In the genomic region with DNA sequence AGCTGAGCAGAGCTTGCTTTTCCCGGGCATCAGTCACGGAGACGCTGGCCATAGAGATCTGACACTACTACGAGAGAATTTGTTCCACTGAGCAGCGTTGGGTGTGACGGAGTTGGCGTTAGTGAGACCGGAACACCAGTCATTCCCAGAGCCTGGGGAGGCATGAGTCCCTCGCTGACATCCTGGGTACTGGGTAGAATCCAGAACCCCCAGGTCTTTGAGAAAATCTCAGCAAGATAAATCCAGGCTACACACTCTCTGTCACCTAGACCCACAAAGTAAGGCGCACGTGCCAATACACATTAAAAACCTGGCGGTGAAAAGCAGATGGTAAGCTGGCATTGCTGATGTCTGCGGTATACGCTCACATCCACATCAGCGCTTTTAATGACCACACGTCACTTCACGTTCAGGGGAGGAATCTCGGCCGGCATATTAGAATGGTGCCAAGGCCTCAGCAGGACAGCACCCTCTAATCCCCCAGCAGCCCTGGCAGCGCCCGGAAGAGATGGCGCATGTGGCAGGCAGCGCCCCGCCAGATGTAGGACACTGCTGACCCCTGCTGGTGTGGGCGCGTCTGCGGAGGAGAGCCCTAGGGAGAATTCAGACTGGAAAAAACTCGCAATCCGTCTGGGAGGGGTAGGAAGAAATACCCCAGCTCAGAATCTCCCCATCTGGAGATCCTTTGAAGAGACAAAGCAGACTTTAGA, we compare ENCODE assay signal across 8 mouse cellular contexts. TPM values are rescaled to one million over a fixed set of nuclear protein-coding genes. Genes with fewer than 3 reads are reported as not detected.
DNase-seq lines count a peak whose midpoint lies in the region; ATAC-seq and TF ChIP-seq lines count a peak whose summit lies in the region.

No protein-coding gene starts in this region.

- peak overlapping the region; percentile 71 for H3K4me2 ChIP-seq in heart, embryonic 14.5 days (ENCODE audit: low read length)
- H3K4me2 ChIP-seq in liver, embryonic 13.5 days, result peak overlapping the region; percentile 47

- peak overlapping the region; percentile 16; the same call in 1 of the 2 replicates for H3K27ac ChIP-seq in forebrain, embryonic 10.5 days
- H3K27ac ChIP-seq in heart, embryonic 14.5 days (replicated peaks in 1 of 2; ENCODE audit: control insufficient read depth in 1 of 2, insufficient read depth in 1 of 2, low read depth in 2 of 2, low read length in 2 of 2), result no peak overlapping the region
- no peak overlapping the region for H3K27ac ChIP-seq in liver, embryonic 13.5 days
- H3K27ac ChIP-seq in testis, adult 2 months (ENCODE audit: control insufficient read depth, insufficient read depth, low read depth, low read length), result no peak overlapping the region

- H3K9me3 ChIP-seq in erythroblast, embryonic 14.5 days (ENCODE audit: control insufficient read depth, low read length), result no peaks in the 10 kb centered on the region
- 0 out of 2 replicates have a peak, but pooled peaks cover 2% of the 10 kb centered on the region for H3K9me3 ChIP-seq in forebrain, embryonic 10.5 days
- no peaks in the 10 kb centered on the region for H3K9me3 ChIP-seq in heart, embryonic 14.5 days (ENCODE audit: control insufficient read depth, low read length)
- H3K9me3 ChIP-seq in liver, embryonic 13.5 days (replicated peaks), result no peaks in the 10 kb centered on the region

- 2% methylated on average over 29 of the region's 29 CpGs for WGBS in forebrain, embryonic 10.5 days
- WGBS in heart, embryonic 14.5 days, result 2% methylated on average over 29 of the region's 29 CpGs
- 10% methylated on average over 29 of the region's 29 CpGs for WGBS in liver, embryonic 13.5 days (ENCODE audit: insufficient replicate concordance)

- peak overlapping the region; percentile 56 for H3K9ac ChIP-seq in heart, embryonic 14.5 days (ENCODE audit: low read length)
- no peak overlapping the region; the same call in 1 of the 2 replicates for H3K9ac ChIP-seq in liver, embryonic 13.5 days

- peak; percentile 75 for DNase-seq in forebrain, embryonic 10.5 days (ENCODE audit: extremely low spot score, low spot score)
- peak; percentile 89 for DNase-seq in kidney, postnatal 10 days
- no peak for DNase-seq in liver, embryonic 13.5 days
- peak; percentile 39 for DNase-seq in naive thymus-derived CD4-positive, alpha-beta T cell, adult 2 months (ENCODE audit: low read depth)

- TF ChIP-seq POLR2A in testis, adult 2 months (IDR thresholded peaks at IDR 0.05; ENCODE audit: control insufficient read depth, low read depth, low read length), result no peak

- peak; percentile 45; the same call in 1 of the 2 replicates for TF ChIP-seq CTCF in testis, adult 2 months (IDR thresholded peaks at IDR 0.05; ENCODE audit: control insufficient read depth, insufficient read depth, insufficient replicate concordance, low read depth, low read length)

- H3K36me3 ChIP-seq in erythroblast, embryonic 14.5 days (ENCODE audit: control insufficient read depth), result no peaks in the 10 kb centered on the region
- no peaks in the 10 kb centered on the region for H3K36me3 ChIP-seq in forebrain, embryonic 10.5 days (replicated peaks)
- no peaks in the 10 kb centered on the region for H3K36me3 ChIP-seq in heart, embryonic 14.5 days (ENCODE audit: control insufficient read depth, insufficient read depth, low read length)
- no peaks in the 10 kb centered on the region for H3K36me3 ChIP-seq in liver, embryonic 13.5 days
- no peaks in the 10 kb centered on the region for H3K36me3 ChIP-seq in testis, adult 2 months (ENCODE audit: control insufficient read depth, insufficient read depth, low read length)

- H3K27me3 ChIP-seq in erythroblast, embryonic 14.5 days (ENCODE audit: control insufficient read depth), result peaks cover 24% of the 10 kb centered on the region
- peaks cover 37% of the 10 kb centered on the region for H3K27me3 ChIP-seq in forebrain, embryonic 10.5 days (ENCODE audit: poor library complexity, severe bottlenecking)
- no peaks in the 10 kb centered on the region for H3K27me3 ChIP-seq in heart, embryonic 14.5 days (ENCODE audit: control insufficient read depth, insufficient read depth, low read length)
- H3K27me3 ChIP-seq in liver, embryonic 13.5 days, result peaks cover 14% of the 10 kb centered on the region
- no peaks in the 10 kb centered on the region for H3K27me3 ChIP-seq in testis, adult 2 months (ENCODE audit: control insufficient read depth, insufficient read depth, low read length)

- peak overlapping the region; percentile 18 for H3K4me3 ChIP-seq in erythroblast, embryonic 14.5 days (replicated peaks)
- peak overlapping the region; percentile 49 for H3K4me3 ChIP-seq in forebrain, embryonic 10.5 days
- H3K4me3 ChIP-seq in heart, embryonic 14.5 days (ENCODE audit: control insufficient read depth in 1 of 2, insufficient read depth in 1 of 2, low read depth in 1 of 2, low read length in 2 of 2), result peak overlapping the region; percentile 25 to 44
- H3K4me3 ChIP-seq in liver, embryonic 13.5 days (replicated peaks), result peak overlapping the region; percentile 16
- peak overlapping the region; percentile 52 for H3K4me3 ChIP-seq in testis, adult 2 months (ENCODE audit: control insufficient read depth, low read depth, low read length)

- peaks cover 17% of the 10 kb centered on the region for H3K4me1 ChIP-seq in erythroblast, embryonic 14.5 days (ENCODE audit: control insufficient read depth)
- peaks cover 18% of the 10 kb centered on the region for H3K4me1 ChIP-seq in forebrain, embryonic 10.5 days
- peaks cover 11 to 23% of the 10 kb centered on the region in 2 experiments for H3K4me1 ChIP-seq in heart, embryonic 14.5 days (ENCODE audit: control insufficient read depth in 2 of 2, insufficient read depth in 2 of 2, low read length in 2 of 2)
- H3K4me1 ChIP-seq in liver, embryonic 13.5 days (replicated peaks), result peaks cover 38% of the 10 kb centered on the region
- peaks cover 8% of the 10 kb centered on the region for H3K4me1 ChIP-seq in testis, adult 2 months (ENCODE audit: control insufficient read depth, insufficient read depth, low read length)

- no peak for ATAC-seq in erythroblast, adult 5-6 weeks (replicated peaks; ENCODE audit: low FRiP score, poor library complexity, severe bottlenecking)
- no peak for ATAC-seq in heart, embryonic 14.5 days (ENCODE audit: insufficient number of reproducible peaks, insufficient read depth, low FRiP score, low read depth)
- ATAC-seq in liver, embryonic 13.5 days (ENCODE audit: low read depth), result 0 out of 2 replicates have a peak, but pooled peaks have one; percentile 23

RNA-seq across cellular contexts. Expression of a gene that starts 20.7 kb away (rescaled TPM):
- 3.8 and 4.0 TPM in 2 replicates for polyA plus RNA-seq in erythroblast, embryonic 14.5 days (2012)
- 23.4 and 27.6 TPM in 2 replicates for total RNA-seq in erythroblast, adult 5-6 weeks (2015; ENCODE audit: low replicate concordance)
- 21.5 and 23.1 TPM in 2 replicates for total RNA-seq in erythroblast, adult 5-6 weeks (2017; ENCODE audit: low replicate concordance)
- 41.9 and 42.0 TPM in 2 replicates for polyA plus RNA-seq in forebrain, embryonic 10.5 days (2016; fragmentation: Nextera tagmentation; extraction: Ambion mirVana)
- 133 and 220 TPM in 2 replicates for polyA plus RNA-seq in heart, embryonic 14.5 days (2014; fragmentation: Nextera tagmentation; extraction: Ambion mirVana)
- 33.8 and 36.8 TPM in 2 replicates for polyA plus RNA-seq in liver, embryonic 13.5 days (2015; fragmentation: Nextera tagmentation; extraction: Ambion mirVana)
- polyA plus RNA-seq in testis, adult 2 months (2012; rRNA removed), result 28.9 and 54.8 TPM in 2 replicates
